Mouse (Mus musculus): ENCODE results near the gene Ciita.

DNA sequence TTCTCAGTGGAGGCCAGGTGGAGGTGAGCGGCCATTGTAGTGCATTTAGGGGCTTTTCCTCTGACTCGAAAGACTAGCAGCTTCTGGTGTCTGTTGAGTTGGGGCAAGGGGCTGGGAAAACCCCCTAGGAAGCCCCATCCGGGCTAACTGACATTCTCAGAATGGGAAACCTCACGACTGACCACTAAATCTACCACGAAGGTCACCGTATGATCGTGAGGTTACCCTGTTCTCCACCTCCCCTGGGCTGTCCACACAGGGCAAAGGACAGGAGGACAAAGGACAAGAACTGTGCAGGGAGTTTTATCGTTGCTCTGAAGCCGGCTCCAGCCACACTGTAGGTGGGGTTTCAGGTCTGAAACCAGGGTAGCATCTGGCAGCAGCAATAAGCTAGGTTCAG is 30.9 kb upstream of the Ciita start:
- TF ChIP-seq CTCF (IDR thresholded peaks at IDR 0.05; ENCODE audit: extremely low read depth, insufficient read depth, insufficient read length, insufficient replicate concordance) (no peak), POLR2A (IDR thresholded peaks at IDR 0.05; ENCODE audit: low read depth, low read length) (no peak)
